ENCODE assay signal across 9 mouse cellular contexts in genomic region chr3:69289833-69290232, GRCm38 (mm10). TPM values are rescaled to one million over a fixed set of nuclear protein-coding genes. Genes with fewer than 3 reads are reported as not detected.
DNase-seq lines count a peak whose midpoint lies in the region; ATAC-seq and TF ChIP-seq lines count a peak whose summit lies in the region.
"Had no signal": no experiment of that assay in that cellular context is flagged by ENCODE, and none has a peak within 500 bp of the region (broad histone marks: within the 10 kb centered on the region; RNA-seq: fewer than 3 reads in every experiment).

No protein-coding gene starts in this region.

- peak overlapping the region; percentile 9 for H3K4me2 ChIP-seq in neural tube, embryonic 13.5 days
- H3K4me2 ChIP-seq: embryonic facial prominence, embryonic 12.5 days had no signal

- no peak for ATAC-seq in cerebellum, adult (ENCODE audit: insufficient number of reproducible peaks, low FRiP score, low TSS enrichment)
- peak; percentile 87 for ATAC-seq in frontal cortex, adult (ENCODE audit: low TSS enrichment)
- ATAC-seq in neural tube, embryonic 13.5 days (ENCODE audit: low read depth): peak; percentile 77
- ATAC-seq in erythroid progenitor cell, adult 5-6 weeks (replicated peaks; ENCODE audit: low FRiP score, poor library complexity, severe bottlenecking): no peak

- peak overlapping the region; percentile 36 for H3K4me3 ChIP-seq in cerebellum, adult 2 months (replicated peaks; ENCODE audit: insufficient read depth, low read depth, low read length)
- H3K4me3 ChIP-seq in neural tube, embryonic 13.5 days: no peak overlapping the region
- H3K4me3 ChIP-seq: embryonic facial prominence, embryonic 12.5 days had no signal

- DNase-seq in cerebellum, adult 2 months: peak; percentile 25 to 36
- DNase-seq in CD4-positive helper T cell, adult 2 months (ENCODE audit: low read depth, low spot score): peak; percentile 88
- DNase-seq in layer of hippocampus, postnatal 36 days: peak; percentile 32 to 35
- DNase-seq in embryo, embryonic 11 days: no peak

- no peak for TF ChIP-seq POLR2A in cerebellum, adult 2 months (IDR thresholded peaks at IDR 0.05; ENCODE audit: borderline replicate concordance, insufficient read depth, low read length)

- no peaks in the 10 kb centered on the region for H3K27me3 ChIP-seq in cerebellum, adult 2 months (ENCODE audit: control insufficient read depth, insufficient read depth, low read length)
- H3K27me3 ChIP-seq in neural tube, embryonic 13.5 days: no peaks in the 10 kb centered on the region

- no peaks in the 10 kb centered on the region for H3K36me3 ChIP-seq in neural tube, embryonic 13.5 days
- H3K36me3 ChIP-seq: embryonic facial prominence, embryonic 12.5 days had no signal

- H3K9me3 ChIP-seq in neural tube, embryonic 13.5 days: no peaks in the 10 kb centered on the region
- H3K9me3 ChIP-seq: embryonic facial prominence, embryonic 12.5 days had no signal

- 6% methylated on average over 14 of the region's 14 CpGs for WGBS in cerebellum, adult 2 months
- 51% methylated on average over 14 of the region's 14 CpGs for WGBS in neural tube, embryonic 13.5 days

- H3K27ac ChIP-seq in cerebellum, adult 2 months (ENCODE audit: insufficient read depth, low read length): no peak overlapping the region
- H3K27ac ChIP-seq in neural tube, embryonic 13.5 days (replicated peaks): peak overlapping the region; percentile 24; the same call in 1 of the 2 replicates
- H3K27ac ChIP-seq: embryonic facial prominence, embryonic 12.5 days had no signal

- no peak for TF ChIP-seq CTCF in cerebellum, adult 2 months (IDR thresholded peaks at IDR 0.05; ENCODE audit: borderline replicate concordance, insufficient read depth, low read depth, low read length)

- no peak overlapping the region for H3K9ac ChIP-seq in neural tube, embryonic 13.5 days
- H3K9ac ChIP-seq: embryonic facial prominence, embryonic 12.5 days had no signal

- H3K4me1 ChIP-seq in cerebellum, adult 2 months (ENCODE audit: control insufficient read depth, insufficient read depth, low read length): peaks cover 3% of the 10 kb centered on the region; the same call in 1 of the 2 replicates
- peaks cover 14% of the 10 kb centered on the region for H3K4me1 ChIP-seq in neural tube, embryonic 13.5 days (replicated peaks)
- H3K4me1 ChIP-seq: embryonic facial prominence, embryonic 12.5 days had no signal

RNA-seq across cellular contexts. Expression of gene Ppm1l, which starts 26.8 kb away (rescaled TPM):
- 38.2 and 39.8 TPM in 2 replicates for polyA plus RNA-seq in cerebellum, adult 2 months (2012; rRNA removed)
- 10 to 100 TPM; 49.7 to 54.0 TPM for total RNA-seq in layer of hippocampus, postnatal 36 days (2021)
- 22.1 and 24.9 TPM in 2 replicates for polyA plus RNA-seq in neural tube, embryonic 13.5 days (2015; fragmentation: Nextera tagmentation; extraction: Ambion mirVana)
- total RNA-seq in erythroid progenitor cell, adult 5-6 weeks (2015; ENCODE audit: low replicate concordance): 27.2 and 28.5 TPM in 2 replicates
- total RNA-seq in erythroid progenitor cell, adult 5-6 weeks (2017; ENCODE audit: low replicate concordance): 29.4 and 32.6 TPM in 2 replicates

Comparison
In these comparisons a context has a peak if more than half of its experiments do, and no peak if none do; other contexts are left out.
1. ATAC-seq: peak in frontal cortex, adult (single experiment) and neural tube, embryonic 13.5 days (single experiment); none in cerebellum, adult (single experiment) and erythroid progenitor cell, adult 5-6 weeks (single experiment).